Mouse (Mus musculus) hindbrain, embryonic 11.5 days (tissue): ENCODE data around the gene Lipm. TPM values are rescaled to one million over a fixed set of nuclear protein-coding genes. Genes with fewer than 3 reads are reported as not detected.

Experiments
- ATAC-seq: fragments of 200-750 bp; cut with Nextera tagmentation; 2 replicates; pipeline ENCODE4 v1.8.0; 2017; ENCODE audit warnings: mild to moderate bottlenecking, moderate TSS enrichment, moderate library complexity; ENCODE audit not compliant: low FRiP score
- DNase-seq: peaks from one replicate; pipeline ENCODE4 v3.0.0-alpha.2; 2015; ENCODE audit warnings: low spot score
- H3K27ac ChIP-seq: fragments of 300-500 bp; sonication (generic); 2 replicates; pipeline ENCODE4 v1.5.1; 2014; ENCODE audit warnings: mild to moderate bottlenecking, low read depth, low read length
- H3K27me3 ChIP-seq: fragments of 300-500 bp; sonication (generic); 2 replicates; pipeline ENCODE4 v1.6.1; 2014; ENCODE audit warnings: mild to moderate bottlenecking, low read length, moderate library complexity, mixed read lengths; ENCODE audit not compliant: control insufficient read depth, insufficient read depth
- H3K36me3 ChIP-seq: fragments of 300-500 bp; sonication (generic); 2 replicates; pipeline ENCODE4 v1.6.1; 2014; ENCODE audit warnings: mild to moderate bottlenecking, low read length, moderate library complexity, mixed read lengths; ENCODE audit not compliant: control insufficient read depth, insufficient read depth
- H3K4me1 ChIP-seq: fragments of 300-500 bp; sonication (generic); replicated peaks from 2 replicates; pipeline ENCODE4 v1.6.1; 2014; ENCODE audit warnings: low read length, mixed read lengths; ENCODE audit not compliant: control insufficient read depth, insufficient read depth
- H3K4me2 ChIP-seq: fragments of 300-500 bp; sonication (generic); replicated peaks from 2 replicates; pipeline ENCODE4 v1.6.1; 2014; ENCODE audit warnings: mild to moderate bottlenecking, low read depth, low read length
- H3K4me3 ChIP-seq: fragments of 300-500 bp; sonication (generic); 2 replicates; pipeline ENCODE4 v1.5.1; 2014; ENCODE audit warnings: low read depth, low read length
- H3K9ac ChIP-seq: fragments of 300-500 bp; sonication (generic); 2 replicates; pipeline ENCODE4 v1.6.1; 2014; ENCODE audit warnings: low read depth, low read length
- H3K9me3 ChIP-seq: fragments of 300-500 bp; sonication (generic); 2 replicates; pipeline ENCODE4 v1.6.1; 2016; ENCODE audit warnings: low read length; ENCODE audit not compliant: control insufficient read depth
- WGBS: fragments of 180-500 bp; shearing (Covaris S2); extraction: QIAGEN DNeasy Blood & Tissue Kit; methylation state at CpG from one replicate; pipeline ENCODE4 v1.1.7; 2014; 5-methylcytosine and 5-hydroxymethylcytosine counted together
- polyA plus RNA-seq: library from polyadenylated mRNA; unstranded; fragments of >200 nt; fragmentation: Nextera tagmentation; extraction: Ambion mirVana; gene quantifications from 2 replicates; pipeline ENCODE4 v1.2.1, GENCODE M21; 2014

Lipm gene
- polyA plus RNA-seq, 1 experiment from 2014 or later, result not detected

- Histone ChIP-seq H3K4me1 (no peaks in the 10 kb centered on the region), H3K4me2 (no peak overlapping the region)
- no peak for ATAC-seq
Measured at GRCm38 (mm10) chr19:34151909-34152308, 51.2 kb downstream of the Lipm start.

DNA sequence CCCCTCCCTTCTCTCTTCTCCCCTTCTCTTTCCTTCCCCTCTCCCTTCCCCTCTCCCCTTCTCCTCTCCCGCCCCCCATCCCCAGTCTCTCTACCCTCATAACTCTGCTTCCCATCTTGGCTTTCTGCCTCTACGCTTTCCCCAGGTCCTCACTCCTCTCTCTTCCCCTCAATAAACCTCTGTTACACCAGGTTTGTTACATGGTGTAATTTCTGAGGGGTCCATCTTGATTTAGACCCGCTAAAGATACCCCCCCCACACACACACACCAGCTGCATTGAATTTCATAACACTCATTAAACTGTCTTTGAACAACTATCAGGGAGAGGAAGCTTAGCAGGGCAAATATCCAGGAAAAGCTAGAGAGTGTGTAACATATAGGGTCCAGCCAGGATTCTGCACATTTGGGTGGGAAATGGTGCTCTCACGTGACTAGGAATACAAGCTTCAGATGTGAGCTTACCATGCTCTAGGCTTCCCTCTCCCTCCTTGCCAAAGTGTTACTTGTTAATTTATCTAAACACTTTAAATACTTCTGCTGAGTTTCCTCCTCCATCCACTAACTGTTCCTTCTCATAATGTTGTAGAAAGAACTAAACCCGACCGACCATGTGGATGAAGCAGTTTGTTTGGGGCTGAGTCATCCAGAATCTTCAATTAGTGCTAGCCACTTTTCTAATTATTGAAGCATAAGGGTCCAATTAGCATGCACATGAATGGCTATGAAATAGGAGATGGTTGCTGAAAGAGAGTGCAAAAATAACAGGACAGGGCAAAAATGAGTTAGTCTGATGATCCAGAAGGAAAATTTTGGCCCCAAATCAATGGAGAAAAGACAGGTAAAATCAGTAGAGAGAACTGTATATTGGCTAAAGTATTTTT, 52.8 kb downstream of the Lipm start:
- ATAC-seq (no peak), DNase-seq (no peak)
- H3K4me2 ChIP-seq, result no peak overlapping the region
- H3K4me3 ChIP-seq, result no peak overlapping the region
- no peaks in the 10 kb centered on the region for H3K9me3 ChIP-seq
- no peaks in the 10 kb centered on the region for H3K36me3 ChIP-seq
- no peak overlapping the region for H3K27ac ChIP-seq
- H3K9ac ChIP-seq, result no peak overlapping the region
- 81% methylated on average over 6 of the region's 6 CpGs for WGBS
- H3K27me3 ChIP-seq, result no peaks in the 10 kb centered on the region
- H3K4me1 ChIP-seq, result no peaks in the 10 kb centered on the region

More at GRCm38 (mm10) chr19:34151909-34152308, 51.2 kb downstream of the Lipm start:
- H3K9ac ChIP-seq, result no peak overlapping the region
- WGBS, result 86% methylated on average over 1 of the region's 1 CpGs
- H3K36me3 ChIP-seq, result no peaks in the 10 kb centered on the region
- no peak overlapping the region for H3K27ac ChIP-seq
- H3K4me3 ChIP-seq, result no peak overlapping the region
- H3K9me3 ChIP-seq, result no peaks in the 10 kb centered on the region
- no peak for DNase-seq
- no peaks in the 10 kb centered on the region for H3K27me3 ChIP-seq

- no peak overlapping the region for H3K27ac ChIP-seq
Measured at GRCm38 (mm10) chr19:34162693-34163092, 62.0 kb downstream of the Lipm start.

DNA sequence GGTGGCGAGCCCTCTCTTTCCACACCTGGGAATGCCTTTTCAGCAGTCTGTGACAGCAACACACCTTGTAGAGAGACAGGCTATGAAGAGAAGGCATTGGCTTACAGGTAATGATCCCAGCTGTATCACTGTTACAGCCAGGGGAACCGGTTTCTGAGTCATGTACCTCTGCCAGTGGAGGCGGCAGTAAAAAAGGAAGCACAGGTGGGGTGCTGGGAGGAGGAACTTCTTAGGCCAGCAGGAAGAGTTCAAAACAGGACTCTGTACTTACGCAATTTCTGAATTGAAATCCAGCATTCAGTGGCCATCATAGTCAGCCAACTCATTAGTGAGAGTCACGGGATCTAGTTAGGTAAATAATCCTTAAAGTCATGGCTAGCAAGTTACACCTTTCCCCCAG, 65.2 kb downstream of the Lipm start, which contains the start of gene Ankrd22:
Ankrd22 (minus strand) TSS at position 163 of the 400 bp plus-strand sequence.
- no peak within 1 kb of the TSS for H3K4me3 ChIP-seq
- DNase-seq (no peak), ATAC-seq (no peak)
- H3K4me2 ChIP-seq, result no peak within 1 kb of the TSS
- no peaks in the 10 kb centered on the region for H3K4me1 ChIP-seq
- no peaks in the 10 kb centered on the region for H3K27me3 ChIP-seq
- H3K27ac ChIP-seq, result no peak within 1 kb of the TSS
- H3K9ac ChIP-seq, result no peak within 1 kb of the TSS
- 77% methylated on average over 5 of the region's 5 CpGs for WGBS
- no peaks in the 10 kb centered on the region for H3K36me3 ChIP-seq
- no peaks in the 10 kb centered on the region for H3K9me3 ChIP-seq

More at GRCm38 (mm10) chr19:34162693-34163092, 62.0 kb downstream of the Lipm start:
- Histone ChIP-seq H3K4me1 (no peaks in the 10 kb centered on the region), H3K36me3 (no peaks in the 10 kb centered on the region), H3K9ac (no peak overlapping the region), H3K9me3 (no peaks in the 10 kb centered on the region), H3K4me2 (no peak overlapping the region), H3K27me3 (no peaks in the 10 kb centered on the region), H3K4me3 (no peak overlapping the region)
- DNase-seq (no peak), ATAC-seq (no peak)
- WGBS, result 94% methylated on average over 5 of the region's 5 CpGs

- Histone ChIP-seq H3K27me3 (no peaks in the 10 kb centered on the region), H3K27ac (no peak overlapping the region), H3K36me3 (no peaks in the 10 kb centered on the region), H3K9me3 (no peaks in the 10 kb centered on the region), H3K4me1 (no peaks in the 10 kb centered on the region), H3K4me2 (no peak overlapping the region), H3K9ac (no peak overlapping the region), H3K4me3 (no peak overlapping the region)
- WGBS, result 81% methylated on average over 4 of the region's 4 CpGs
- ATAC-seq, result no peak
- no peak for DNase-seq
Measured at GRCm38 (mm10) chr19:34166386-34166785, 65.7 kb downstream of the Lipm start.

DNA sequence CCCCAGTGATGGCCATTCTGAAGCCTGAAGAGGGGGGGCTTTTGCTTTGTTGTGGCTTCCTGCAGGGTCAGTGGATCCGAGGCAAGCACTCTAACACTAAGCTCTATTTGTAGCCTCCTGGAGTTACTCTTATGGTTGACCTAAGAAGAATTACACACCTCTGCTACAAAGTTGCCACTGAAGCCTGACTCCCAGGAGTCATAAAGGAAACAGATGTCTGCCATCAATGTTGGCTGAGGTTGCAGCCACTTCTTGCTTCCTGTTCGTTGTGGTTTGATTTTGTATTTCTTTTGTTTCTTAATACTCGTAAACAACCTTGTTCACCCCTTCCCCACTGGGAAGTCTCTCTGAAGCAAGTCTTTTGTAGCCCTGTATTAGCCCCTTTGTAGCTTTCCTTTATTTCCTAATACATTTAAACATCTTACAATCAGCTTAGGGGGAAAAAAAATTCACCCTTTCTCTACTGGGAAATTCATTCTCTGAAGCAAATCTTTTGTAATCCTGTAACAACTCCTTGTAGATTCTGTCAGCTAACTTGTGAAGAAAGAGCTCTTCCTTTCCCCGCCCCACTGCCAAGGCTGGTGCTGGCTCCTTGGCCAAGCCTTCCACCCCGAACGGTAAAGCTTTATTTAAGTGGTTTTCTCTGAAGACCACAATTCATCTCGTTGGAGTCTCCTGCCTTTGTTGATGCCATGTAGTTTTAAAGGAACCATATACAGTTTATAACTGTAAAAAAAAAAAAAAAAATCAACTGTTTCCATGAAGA, 67.3 kb downstream of the Lipm start:
- H3K4me3 ChIP-seq, result no peak overlapping the region
- no peaks in the 10 kb centered on the region for H3K27me3 ChIP-seq
- DNase-seq, result no peak
- ATAC-seq, result no peak
- WGBS, result 58% methylated on average over 7 of the region's 7 CpGs
- no peaks in the 10 kb centered on the region for H3K4me1 ChIP-seq
- no peak overlapping the region for H3K27ac ChIP-seq
- no peak overlapping the region for H3K9ac ChIP-seq
- no peaks in the 10 kb centered on the region for H3K9me3 ChIP-seq
- no peak overlapping the region for H3K4me2 ChIP-seq
- no peaks in the 10 kb centered on the region for H3K36me3 ChIP-seq

DNA sequence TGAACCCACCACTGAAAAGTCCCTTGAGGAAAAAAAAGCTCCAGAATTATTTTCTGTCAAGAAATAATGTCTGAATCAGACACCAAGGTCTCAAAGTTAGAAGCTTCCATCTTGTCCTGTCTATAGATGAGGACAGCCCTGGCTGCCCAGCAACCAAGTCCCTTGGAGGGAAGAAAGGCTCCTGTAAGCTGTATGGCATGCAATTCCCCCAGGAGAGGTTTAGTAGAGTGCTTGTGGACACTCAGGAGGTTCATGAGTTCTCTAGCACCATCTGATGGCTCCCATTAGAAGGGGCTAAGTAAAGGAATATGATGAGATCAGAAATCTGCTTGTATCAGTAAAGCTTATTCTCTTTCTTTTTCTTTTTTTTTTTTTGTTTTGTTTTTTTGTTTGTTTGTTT, 68.4 kb downstream of the Lipm start:
- Histone ChIP-seq H3K4me1 (no peaks in the 10 kb centered on the region), H3K4me2 (no peak overlapping the region), H3K27me3 (no peaks in the 10 kb centered on the region), H3K27ac (no peak overlapping the region), H3K9ac (no peak overlapping the region), H3K9me3 (no peaks in the 10 kb centered on the region), H3K36me3 (no peaks in the 10 kb centered on the region), H3K4me3 (no peak overlapping the region)
- DNase-seq (no peak), ATAC-seq (no peak)

DNA sequence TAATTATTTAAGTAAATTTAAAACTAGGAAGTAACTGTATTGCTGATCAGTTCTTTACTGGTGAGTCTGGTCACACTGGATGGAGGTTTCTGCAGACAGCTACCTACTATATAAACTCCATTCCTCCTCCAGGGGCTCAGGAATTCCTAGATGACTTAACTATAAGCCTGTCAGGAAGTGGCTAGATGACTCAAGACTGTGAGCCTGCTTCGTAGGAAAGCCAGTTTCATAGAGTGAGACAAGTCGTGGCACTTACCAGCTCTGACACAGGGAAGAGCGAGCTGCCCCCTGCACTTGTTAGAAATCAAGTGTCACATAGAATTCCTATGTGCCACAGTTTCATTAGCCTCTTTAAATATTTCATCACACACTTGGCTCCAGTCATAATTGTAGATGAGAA, 70.4 kb downstream of the Lipm start:
- H3K4me2 ChIP-seq, result no peak overlapping the region
- H3K9me3 ChIP-seq, result no peaks in the 10 kb centered on the region
- H3K36me3 ChIP-seq, result no peaks in the 10 kb centered on the region
- DNase-seq, result no peak
- no peak overlapping the region for H3K9ac ChIP-seq
- WGBS, result 75% methylated on average over 3 of the region's 3 CpGs
- ATAC-seq, result no peak
- H3K27ac ChIP-seq, result no peak overlapping the region
- H3K27me3 ChIP-seq, result no peaks in the 10 kb centered on the region
- no peak overlapping the region for H3K4me3 ChIP-seq
- H3K4me1 ChIP-seq, result no peaks in the 10 kb centered on the region
